Mouse (Mus musculus): ENCODE measurements around the gene Olfr73. TPM values are rescaled to one million over a fixed set of nuclear protein-coding genes. Genes with fewer than 3 reads are reported as not detected.
A peak's percentile ranks its signal among the peaks of the same experiment; 100 is the strongest.
"Not testable (repeated sequence)": the region's sequence is repeated elsewhere in the genome, so short reads cannot be mapped to it uniquely, and the experiment has no call there.

Olfr73 gene
- 0.07 TPM in 1 of 2 replicates, not detected in the other for polyA plus RNA-seq (2015; fragmentation: Nextera tagmentation; extraction: Ambion mirVana)

- Histone ChIP-seq H3K9me3 (replicated peaks; ENCODE audit: control insufficient read depth, low read length) (no peaks in the 10 kb centered on the region), H3K4me3 (replicated peaks; ENCODE audit: low read length) (no peak within 1 kb of the TSS), H3K9ac (ENCODE audit: low read length) (no peak within 1 kb of the TSS), H3K4me1 (ENCODE audit: control insufficient read depth, insufficient read depth, low read length) (no peaks in the 10 kb centered on the region), H3K27me3 (ENCODE audit: control insufficient read depth, insufficient read depth, low read length) (no peaks in the 10 kb centered on the region), H3K36me3 (ENCODE audit: control insufficient read depth, insufficient read depth, low read length) (no peaks in the 10 kb centered on the region), H3K4me2 (ENCODE audit: low read depth, low read length) (no peak within 1 kb of the TSS), H3K27ac (ENCODE audit: low read length) (no peak within 1 kb of the TSS)
- ATAC-seq (ENCODE audit: insufficient read depth, low FRiP score), result no peak
Measured at GRCm38 (mm10) chr2:88037599-88037998, at the start of gene Olfr73. Gene Olfr73 (minus strand): TSS chr2:88037699.

GRCm38 (mm10) chr2:88071730-88072129 is 34.2 kb upstream of the Olfr73 start, which contains the start of gene Olfr1163:
Gene Olfr1163 (minus strand): TSS chr2:88071830.
- Histone ChIP-seq H3K27me3 (ENCODE audit: control insufficient read depth, insufficient read depth, low read length) (no peaks in the 10 kb centered on the region), H3K9me3 (replicated peaks; ENCODE audit: control insufficient read depth, low read length) (no peaks in the 10 kb centered on the region), H3K36me3 (ENCODE audit: control insufficient read depth, insufficient read depth, low read length) (no peaks in the 10 kb centered on the region), H3K27ac (ENCODE audit: low read length) (no peak within 1 kb of the TSS), H3K4me2 (ENCODE audit: low read depth, low read length) (no peak within 1 kb of the TSS), H3K4me1 (ENCODE audit: control insufficient read depth, insufficient read depth, low read length) (no peaks in the 10 kb centered on the region), H3K4me3 (replicated peaks; ENCODE audit: low read length) (no peak within 1 kb of the TSS), H3K9ac (ENCODE audit: low read length) (no peak within 1 kb of the TSS)
- ATAC-seq (ENCODE audit: insufficient read depth, low FRiP score), result no peak

- no peaks in the 10 kb centered on the region for H3K9me3 ChIP-seq (replicated peaks; ENCODE audit: control insufficient read depth, low read length)
- 78% methylated on average over 2 of the region's 2 CpGs for WGBS
- H3K4me2 ChIP-seq (ENCODE audit: low read depth, low read length), result no peak overlapping the region
Measured at GRCm38 (mm10) chr2:88063587-88063986, 26.1 kb upstream of the Olfr73 start.

GRCm38 (mm10) chr2:88051029-88051428 is 13.5 kb upstream of the Olfr73 start, which contains the start of gene Olfr1162:
Gene Olfr1162 (minus strand): TSS chr2:88051129.
- Histone ChIP-seq H3K27me3 (ENCODE audit: control insufficient read depth, insufficient read depth, low read length) (no peaks in the 10 kb centered on the region), H3K9me3 (replicated peaks; ENCODE audit: control insufficient read depth, low read length) (no peaks in the 10 kb centered on the region), H3K4me1 (ENCODE audit: control insufficient read depth, insufficient read depth, low read length) (no peaks in the 10 kb centered on the region), H3K9ac (ENCODE audit: low read length) (no peak within 1 kb of the TSS), H3K4me2 (ENCODE audit: low read depth, low read length) (no peak within 1 kb of the TSS), H3K36me3 (ENCODE audit: control insufficient read depth, insufficient read depth, low read length) (no peaks in the 10 kb centered on the region), H3K4me3 (replicated peaks; ENCODE audit: low read length) (no peak within 1 kb of the TSS), H3K27ac (ENCODE audit: low read length) (no peak within 1 kb of the TSS)
- ATAC-seq (ENCODE audit: insufficient read depth, low FRiP score), result no peak
- 80% methylated on average over 1 of the region's 1 CpGs for WGBS

More at GRCm38 (mm10) chr2:88063587-88063986, 26.1 kb upstream of the Olfr73 start:
- no peak for ATAC-seq (ENCODE audit: insufficient read depth, low FRiP score)
- H3K36me3 ChIP-seq (ENCODE audit: control insufficient read depth, insufficient read depth, low read length), result no peaks in the 10 kb centered on the region
- no peak overlapping the region for H3K9ac ChIP-seq (ENCODE audit: low read length)
- no peak overlapping the region for H3K27ac ChIP-seq (ENCODE audit: low read length)
- no peaks in the 10 kb centered on the region for H3K4me1 ChIP-seq (ENCODE audit: control insufficient read depth, insufficient read depth, low read length)
- H3K4me3 ChIP-seq (replicated peaks; ENCODE audit: low read length), result no peak overlapping the region
- no peaks in the 10 kb centered on the region for H3K27me3 ChIP-seq (ENCODE audit: control insufficient read depth, insufficient read depth, low read length)

- not testable (repeated sequence) for H3K9ac ChIP-seq (ENCODE audit: low read length); ATAC-seq (ENCODE audit: insufficient read depth, low FRiP score); H3K4me2 ChIP-seq (ENCODE audit: low read depth, low read length); H3K27me3 ChIP-seq (ENCODE audit: control insufficient read depth, insufficient read depth, low read length); H3K4me1 ChIP-seq (ENCODE audit: control insufficient read depth, insufficient read depth, low read length); H3K9me3 ChIP-seq (replicated peaks; ENCODE audit: control insufficient read depth, low read length); H3K27ac ChIP-seq (ENCODE audit: low read length); H3K4me3 ChIP-seq (replicated peaks; ENCODE audit: low read length); H3K36me3 ChIP-seq (ENCODE audit: control insufficient read depth, insufficient read depth, low read length)
- WGBS, result 56% methylated on average over 1 of the region's 1 CpGs
Measured at GRCm38 (mm10) chr2:88022474-88022873, 15.0 kb downstream of the Olfr73 start, which contains the start of gene Olfr1161. Gene Olfr1161 (plus strand): TSS chr2:88022774.

GRCm38 (mm10) chr2:88007515-88008318 is 29.8 kb downstream of the Olfr73 start, which contains the start of gene Olfr1160:
Gene Olfr1160 (minus strand): TSS chr2:88008268.
- H3K9me3 ChIP-seq (replicated peaks; ENCODE audit: control insufficient read depth, low read length), result no peaks in the 10 kb centered on the region
- ATAC-seq (ENCODE audit: insufficient read depth, low FRiP score), result peak; percentile 92
- no peak within 1 kb of the TSS for H3K9ac ChIP-seq (ENCODE audit: low read length)
- H3K4me1 ChIP-seq (ENCODE audit: control insufficient read depth, insufficient read depth, low read length), result no peaks in the 10 kb centered on the region
- no peaks in the 10 kb centered on the region for H3K27me3 ChIP-seq (ENCODE audit: control insufficient read depth, insufficient read depth, low read length)
- no peak within 1 kb of the TSS for H3K4me2 ChIP-seq (ENCODE audit: low read depth, low read length)
- no peaks in the 10 kb centered on the region for H3K36me3 ChIP-seq (ENCODE audit: control insufficient read depth, insufficient read depth, low read length)
- H3K4me3 ChIP-seq (replicated peaks; ENCODE audit: low read length), result no peak within 1 kb of the TSS
- no peak within 1 kb of the TSS for H3K27ac ChIP-seq (ENCODE audit: low read length)

- no peak within 1 kb of the TSS for H3K4me2 ChIP-seq (ENCODE audit: low read depth, low read length)
- no peaks in the 10 kb centered on the region for H3K9me3 ChIP-seq (replicated peaks; ENCODE audit: control insufficient read depth, low read length)
- H3K4me3 ChIP-seq (replicated peaks; ENCODE audit: low read length), result no peak within 1 kb of the TSS
- no peaks in the 10 kb centered on the region for H3K36me3 ChIP-seq (ENCODE audit: control insufficient read depth, insufficient read depth, low read length)
- ATAC-seq (ENCODE audit: insufficient read depth, low FRiP score), result no peak
- H3K9ac ChIP-seq (ENCODE audit: low read length), result no peak within 1 kb of the TSS
- no peaks in the 10 kb centered on the region for H3K4me1 ChIP-seq (ENCODE audit: control insufficient read depth, insufficient read depth, low read length)
- no peaks in the 10 kb centered on the region for H3K27me3 ChIP-seq (ENCODE audit: control insufficient read depth, insufficient read depth, low read length)
- H3K27ac ChIP-seq (ENCODE audit: low read length), result no peak within 1 kb of the TSS
Measured at GRCm38 (mm10) chr2:87989813-87990212, 47.7 kb downstream of the Olfr73 start, which contains the start of gene Olfr1158. Gene Olfr1158 (plus strand): TSS chr2:87990113.

Other genes starting within 250 kb of the Olfr73 start
- not detected in 2 replicates for gene Olfr1143, start 237.1 kb downstream of the Olfr73 start, polyA plus RNA-seq (2015; fragmentation: Nextera tagmentation; extraction: Ambion mirVana)
- gene Olfr1145, start 227.9 kb downstream of the Olfr73 start, polyA plus RNA-seq (2015; fragmentation: Nextera tagmentation; extraction: Ambion mirVana), result not detected in 2 replicates
- not detected in 2 replicates for gene Olfr1148, start 207.2 kb downstream of the Olfr73 start, polyA plus RNA-seq (2015; fragmentation: Nextera tagmentation; extraction: Ambion mirVana)
- gene Olfr1150-ps1, start 193.7 kb downstream of the Olfr73 start, polyA plus RNA-seq (2015; fragmentation: Nextera tagmentation; extraction: Ambion mirVana), result not detected in 2 replicates
- gene Olfr1151, start 181.8 kb downstream of the Olfr73 start, polyA plus RNA-seq (2015; fragmentation: Nextera tagmentation; extraction: Ambion mirVana), result not detected in 2 replicates
- gene Olfr1152, start 171.2 kb downstream of the Olfr73 start, polyA plus RNA-seq (2015; fragmentation: Nextera tagmentation; extraction: Ambion mirVana), result not detected in 2 replicates
- gene Olfr1153, start 142.7 kb downstream of the Olfr73 start, polyA plus RNA-seq (2015; fragmentation: Nextera tagmentation; extraction: Ambion mirVana), result not detected in 2 replicates
- gene Olfr1154, start 132.5 kb downstream of the Olfr73 start, polyA plus RNA-seq (2015; fragmentation: Nextera tagmentation; extraction: Ambion mirVana), result not detected in 2 replicates
- not detected in 2 replicates for gene Olfr1155, start 92.6 kb downstream of the Olfr73 start, polyA plus RNA-seq (2015; fragmentation: Nextera tagmentation; extraction: Ambion mirVana)
- not detected in 2 replicates for gene Olfr1156, start 84.6 kb downstream of the Olfr73 start, polyA plus RNA-seq (2015; fragmentation: Nextera tagmentation; extraction: Ambion mirVana)
- not detected in 2 replicates for gene Olfr1157, start 69.4 kb downstream of the Olfr73 start, polyA plus RNA-seq (2015; fragmentation: Nextera tagmentation; extraction: Ambion mirVana)
- not detected in 2 replicates for gene Olfr74, start 63.0 kb downstream of the Olfr73 start, polyA plus RNA-seq (2015; fragmentation: Nextera tagmentation; extraction: Ambion mirVana)
- not detected in 2 replicates for gene Olfr1158, start 47.6 kb downstream of the Olfr73 start, polyA plus RNA-seq (2015; fragmentation: Nextera tagmentation; extraction: Ambion mirVana)
- gene Olfr1160, start 29.4 kb downstream of the Olfr73 start, polyA plus RNA-seq (2015; fragmentation: Nextera tagmentation; extraction: Ambion mirVana), result not detected in 2 replicates
- not detected in 2 replicates for gene Olfr1161, start 14.9 kb downstream of the Olfr73 start, polyA plus RNA-seq (2015; fragmentation: Nextera tagmentation; extraction: Ambion mirVana)
- not detected in 2 replicates for gene Olfr1162, start 13.4 kb upstream of the Olfr73 start, polyA plus RNA-seq (2015; fragmentation: Nextera tagmentation; extraction: Ambion mirVana)
- not detected in 2 replicates for gene Olfr1163, start 34.1 kb upstream of the Olfr73 start, polyA plus RNA-seq (2015; fragmentation: Nextera tagmentation; extraction: Ambion mirVana)
- not detected in 2 replicates for gene Olfr1164, start 56.3 kb upstream of the Olfr73 start, polyA plus RNA-seq (2015; fragmentation: Nextera tagmentation; extraction: Ambion mirVana)
- not detected in 2 replicates for gene Olfr1166, start 90.6 kb upstream of the Olfr73 start, polyA plus RNA-seq (2015; fragmentation: Nextera tagmentation; extraction: Ambion mirVana)
- gene Olfr1167, start 117.5 kb upstream of the Olfr73 start, polyA plus RNA-seq (2015; fragmentation: Nextera tagmentation; extraction: Ambion mirVana), result not detected in 2 replicates
- not detected in 2 replicates for gene Olfr1168, start 144.2 kb upstream of the Olfr73 start, polyA plus RNA-seq (2015; fragmentation: Nextera tagmentation; extraction: Ambion mirVana)
- not detected in 2 replicates for gene Olfr1170, start 190.6 kb upstream of the Olfr73 start, polyA plus RNA-seq (2015; fragmentation: Nextera tagmentation; extraction: Ambion mirVana)
- gene Olfr1173, start 242.2 kb upstream of the Olfr73 start, polyA plus RNA-seq (2015; fragmentation: Nextera tagmentation; extraction: Ambion mirVana), result not detected in 2 replicates

Data from stomach, embryonic 16.5 days (tissue).